Mouse (Mus musculus) MEL (cell line): ENCODE measurements around the gene Slit2. TPM values are rescaled to one million over a fixed set of nuclear protein-coding genes. Genes with fewer than 3 reads are reported as not detected.

Experiments
- DNase-seq: peaks from one replicate; pipeline ENCODE4 v3.0.0; 2011; ENCODE audit warnings: low read depth, low spot score
- H3K27ac ChIP-seq: 2 replicates; pipeline ENCODE4 v1.5.1; 2012; ENCODE audit warnings: low read depth, mild to moderate bottlenecking, control low read depth, low read length, moderate library complexity; ENCODE audit not compliant: control insufficient read depth
- H3K27me3 ChIP-seq, 2 experiments: fragments of 150-350 bp in 1 of 2; sonication (generic) in 1 of 2; 2 replicates each; pipeline ENCODE4 v1.6.1; 2012; ENCODE audit warnings: low read length in 2 of 2, mild to moderate bottlenecking in 2 of 2, improper control_type of control experiment in 1 of 2, moderate library complexity in 1 of 2; ENCODE audit not compliant: insufficient read depth in 2 of 2, control insufficient read depth in 1 of 2
- H3K36me3 ChIP-seq, 2 experiments: 2 replicates each; pipeline ENCODE4 v1.6.1; 2012 to 2014; ENCODE audit warnings: low read length in 2 of 2, improper control_type of control experiment in 1 of 2, inconsistent platforms in 1 of 2, mild to moderate bottlenecking in 1 of 2; ENCODE audit not compliant: insufficient read depth in 2 of 2, control insufficient read depth in 1 of 2
- H3K4me1 ChIP-seq, 2 experiments: fragments of 150-350 bp in 1 of 2; sonication (generic) in 1 of 2; 2 replicates each; pipeline ENCODE4 v1.6.1; 2012; ENCODE audit warnings: low read length in 2 of 2, improper control_type of control experiment in 1 of 2, mild to moderate bottlenecking in 1 of 2; ENCODE audit not compliant: insufficient read depth in 2 of 2, control insufficient read depth in 1 of 2
- H3K4me3 ChIP-seq, 2 experiments: fragments of 150-350 bp in 1 of 2; sonication (generic) in 1 of 2; 2 replicates each; pipeline ENCODE4 v1.5.1; 2012; ENCODE audit warnings: low read depth in 2 of 2, low read length in 2 of 2, mild to moderate bottlenecking in 2 of 2, moderate library complexity in 2 of 2, control low read depth in 1 of 2, improper control_type of control experiment in 1 of 2; ENCODE audit not compliant: control insufficient read depth in 1 of 2, insufficient read depth in 1 of 2
- H3K79me2 ChIP-seq: 2 replicates; pipeline ENCODE4 v1.6.1; 2012; ENCODE audit warnings: mild to moderate bottlenecking, low read length, moderate library complexity; ENCODE audit not compliant: control insufficient read depth, poor library complexity, insufficient read depth
- H3K9ac ChIP-seq: 2 replicates; pipeline ENCODE4 v1.6.1; 2012; ENCODE audit warnings: low read depth, mild to moderate bottlenecking, control low read depth, low read length, moderate library complexity; ENCODE audit not compliant: control insufficient read depth, poor library complexity, severe bottlenecking
- H3K9me3 ChIP-seq: fragments of 150-350 bp; sonication (generic); replicated peaks from 2 replicates; pipeline ENCODE4 v1.6.1; 2012; ENCODE audit warnings: mild to moderate bottlenecking, low read length, improper control_type of control experiment, moderate library complexity; ENCODE audit not compliant: insufficient read depth
- CHD1 ChIP-seq: IDR thresholded peaks from 2 replicates; pipeline ENCODE4 v1.6.1; 2012; ENCODE audit warnings: low read depth, mild to moderate bottlenecking, inconsistent platforms, low read length, improper control_type of control experiment
- CHD2 ChIP-seq: IDR thresholded peaks from 2 replicates; pipeline ENCODE4 v1.6.1; 2011; ENCODE audit warnings: low read length, improper control_type of control experiment
- ELF1 ChIP-seq: IDR thresholded peaks from 2 replicates; pipeline ENCODE4 v1.6.1; 2014; ENCODE audit warnings: low read depth, mild to moderate bottlenecking, inconsistent platforms, low read length, improper control_type of control experiment, moderate library complexity
- GABPA ChIP-seq: IDR thresholded peaks from 2 replicates; pipeline ENCODE4 v1.6.1; 2012; ENCODE audit warnings: low read depth, mild to moderate bottlenecking, inconsistent platforms, low read length, improper control_type of control experiment, moderate library complexity
- GATA1 ChIP-seq: IDR thresholded peaks from 2 replicates; pipeline ENCODE4 v1.6.1; 2011; ENCODE audit warnings: low read depth, low read length, improper control_type of control experiment
- HCFC1 ChIP-seq: IDR thresholded peaks from 2 replicates; pipeline ENCODE4 v1.6.1; 2012; ENCODE audit warnings: low read depth, mild to moderate bottlenecking, inconsistent platforms, low read length, improper control_type of control experiment, moderate library complexity
- JUND ChIP-seq: IDR thresholded peaks from 2 replicates; pipeline ENCODE4 v1.6.1; 2011; ENCODE audit warnings: low read depth, mild to moderate bottlenecking, improper control_type of control experiment, low read length
- MAFK ChIP-seq: IDR thresholded peaks from 2 replicates; pipeline ENCODE4 v1.6.1; 2011; ENCODE audit warnings: low read depth, mild to moderate bottlenecking, low read length, improper control_type of control experiment, borderline replicate concordance
- MAX ChIP-seq: IDR thresholded peaks from 2 replicates; pipeline ENCODE4 v1.6.1; 2011; ENCODE audit warnings: low read length, improper control_type of control experiment
- MXI1 ChIP-seq: IDR thresholded peaks from 2 replicates; pipeline ENCODE4 v1.6.1; 2011; ENCODE audit warnings: mild to moderate bottlenecking, low read depth, low read length, improper control_type of control experiment
- MYC ChIP-seq: IDR thresholded peaks from 2 replicates; pipeline ENCODE4 v1.6.1; 2011; ENCODE audit warnings: low read depth, mild to moderate bottlenecking, low read length, improper control_type of control experiment, moderate library complexity
- NELFE ChIP-seq: IDR thresholded peaks from 2 replicates; pipeline ENCODE4 v1.6.1; 2011; ENCODE audit warnings: low read depth, low read length, improper control_type of control experiment
- NRF1 ChIP-seq: IDR thresholded peaks from 2 replicates; pipeline ENCODE4 v1.6.1; 2014; ENCODE audit warnings: low read depth, mild to moderate bottlenecking, inconsistent platforms, low read length, improper control_type of control experiment, moderate library complexity; ENCODE audit not compliant: poor library complexity, insufficient read depth, severe bottlenecking
- SMC3 ChIP-seq: IDR thresholded peaks from 2 replicates; pipeline ENCODE4 v1.6.1; 2011; ENCODE audit warnings: low read depth, low read length, improper control_type of control experiment
- TBP ChIP-seq: IDR thresholded peaks from 2 replicates; pipeline ENCODE4 v1.8.0; 2011; ENCODE audit warnings: low read depth, low read length, improper control_type of control experiment
- UBTF ChIP-seq: IDR thresholded peaks from 2 replicates; pipeline ENCODE4 v1.6.1; 2012; ENCODE audit warnings: low read depth, mild to moderate bottlenecking, inconsistent platforms, low read length, improper control_type of control experiment, moderate library complexity, borderline replicate concordance; ENCODE audit not compliant: insufficient read depth
- USF1 ChIP-seq: IDR thresholded peaks from 2 replicates; pipeline ENCODE4 v1.6.1; 2014; ENCODE audit warnings: low read depth, mild to moderate bottlenecking, inconsistent platforms, low read length, improper control_type of control experiment, moderate library complexity
- ZC3H11A ChIP-seq: IDR thresholded peaks from 2 replicates; pipeline ENCODE4 v1.6.1; 2012; ENCODE audit warnings: low read depth, mild to moderate bottlenecking, inconsistent platforms, low read length, improper control_type of control experiment
- ZKSCAN1 ChIP-seq: IDR thresholded peaks from 2 replicates; pipeline ENCODE4 v1.6.1; 2012; ENCODE audit warnings: low read depth, mild to moderate bottlenecking, inconsistent platforms, low read length, improper control_type of control experiment, moderate library complexity
- ZMIZ1 ChIP-seq: IDR thresholded peaks from 2 replicates; pipeline ENCODE4 v1.6.1; 2012; ENCODE audit warnings: low read depth, mild to moderate bottlenecking, inconsistent platforms, low read length, improper control_type of control experiment, moderate library complexity
- ZNF384 ChIP-seq: IDR thresholded peaks from 2 replicates; pipeline ENCODE4 v1.6.1; 2012; ENCODE audit warnings: low read depth, mild to moderate bottlenecking, inconsistent platforms, low read length, improper control_type of control experiment
- polyA plus RNA-seq, 2 experiments: library from polyadenylated mRNA; stranded (reverse) in 1 of 2; unstranded in 1 of 2; fragments of >175 nt in 1 of 2; fragments of >200 nt in 1 of 2; gene quantifications; 2 replicates each; pipeline versions ENCODE4 v1.2.1 to v1.2.4; 2012; ENCODE audit warnings: low replicate concordance in 2 of 2, low read depth in 1 of 2; ENCODE audit not compliant: insufficient read length in 2 of 2, insufficient read depth in 1 of 2, missing spikeins in 1 of 2
- total RNA-seq: library from RNA; depleted of rRNA; stranded (reverse); fragments of 300-350 nt; gene quantifications from 2 replicates; pipeline ENCODE4 v1.2.3, GENCODE M21; 2012

The Slit2 gene
- total and polyA plus RNA-seq, 3 experiments: not detected

DNA sequence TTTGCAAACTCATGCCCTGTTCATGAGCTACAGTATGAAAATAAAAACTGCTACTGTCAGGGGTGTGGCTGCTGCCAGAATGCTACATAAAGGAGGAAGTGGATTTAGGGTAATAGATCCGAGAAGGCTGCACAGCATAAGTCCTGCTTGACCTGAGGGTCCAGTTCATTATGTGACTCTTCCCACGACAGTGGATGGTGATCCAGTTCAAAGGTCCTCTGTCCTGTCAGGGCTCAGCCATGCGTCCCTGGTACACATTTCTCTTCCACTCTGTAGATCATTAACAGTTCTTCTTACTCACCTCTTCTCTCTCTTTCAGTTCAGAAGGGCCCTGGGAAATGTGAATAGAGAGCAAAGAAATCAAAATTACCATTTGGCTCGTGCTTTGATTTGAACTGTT, 265.4 kb downstream of the Slit2 start:
- TF ChIP-seq MXI1 (no peak), USF1 (no peak), TBP (no peak), GABPA (no peak), ZKSCAN1 (no peak), GATA1 (no peak), ZC3H11A (no peak), CHD2 (no peak)
- Histone ChIP-seq H3K9ac (no peak overlapping the region), H3K79me2 (no peaks in the 10 kb centered on the region), H3K4me1 (no peaks in the 10 kb centered on the region), H3K27me3 (no peaks in the 10 kb centered on the region), H3K36me3 (no peaks in the 10 kb centered on the region), H3K27ac (no peak overlapping the region), H3K4me3 (no peak overlapping the region), H3K9me3 (no peaks in the 10 kb centered on the region)
- DNase-seq: no peak

DNA sequence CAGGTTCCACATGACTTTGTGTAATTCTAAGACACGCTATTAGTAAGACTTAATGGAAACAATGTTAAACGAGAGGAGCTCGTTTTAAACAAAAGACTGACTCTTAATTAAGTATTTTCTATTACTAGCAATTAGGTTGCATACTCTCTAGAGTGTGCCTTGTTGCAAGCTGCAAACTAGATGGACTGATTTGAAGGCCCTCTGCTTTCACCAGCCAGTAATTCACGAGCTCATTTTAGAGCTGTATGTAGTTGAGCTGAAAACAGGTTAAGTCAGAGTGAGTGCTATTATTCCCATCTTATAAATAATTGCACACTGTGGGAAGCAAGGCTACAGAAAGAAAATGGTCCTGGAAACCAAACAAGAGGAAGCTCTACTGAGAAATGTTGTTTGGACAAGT, 294.6 kb downstream of the Slit2 start:
- no peak for TF ChIP-seq SMC3
- TF ChIP-seq HCFC1: no peak
- no peak for TF ChIP-seq JUND
- TF ChIP-seq USF1: no peak
- TF ChIP-seq MAFK: no peak
- TF ChIP-seq NELFE: no peak
- TF ChIP-seq CHD1: no peak
- TF ChIP-seq MYC: no peak
- TF ChIP-seq, all 39 proteins: peak for 0
- H3K36me3 ChIP-seq: no peaks in the 10 kb centered on the region
- no peak overlapping the region for H3K9ac ChIP-seq
- H3K9me3 ChIP-seq: no peaks in the 10 kb centered on the region
- no peaks in the 10 kb centered on the region for H3K4me1 ChIP-seq
- no peak overlapping the region for H3K27ac ChIP-seq
- H3K79me2 ChIP-seq: no peaks in the 10 kb centered on the region
- H3K4me3 ChIP-seq: no peak overlapping the region
- no peak for DNase-seq
- H3K27me3 ChIP-seq: no peaks in the 10 kb centered on the region

DNA sequence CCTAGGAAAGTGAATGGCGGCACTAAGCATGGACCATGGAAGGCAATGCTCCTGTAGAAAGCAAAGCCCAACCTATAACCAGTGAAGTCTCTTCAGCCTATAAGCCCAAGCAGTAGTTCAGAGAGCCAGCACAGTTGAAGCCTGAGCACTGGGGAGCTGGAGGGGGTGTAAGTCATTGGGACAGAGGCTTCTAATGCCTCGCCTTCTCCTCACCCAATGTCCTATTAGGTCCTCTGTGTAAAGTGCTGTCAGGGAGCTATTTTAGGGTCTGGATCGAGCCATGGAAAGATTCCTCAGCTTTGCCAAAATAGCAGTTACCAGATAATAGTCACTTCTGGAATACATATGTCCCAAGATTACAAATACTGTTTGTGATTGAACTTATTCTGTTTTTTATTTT, 318.2 kb downstream of the Slit2 start:
- Histone ChIP-seq H3K4me3 (no peak overlapping the region), H3K79me2 (no peaks in the 10 kb centered on the region), H3K4me1 (no peaks in the 10 kb centered on the region), H3K27me3 (no peaks in the 10 kb centered on the region), H3K36me3 (no peaks in the 10 kb centered on the region), H3K9ac (no peak overlapping the region), H3K9me3 (no peaks in the 10 kb centered on the region), H3K27ac (no peak overlapping the region)
- TF ChIP-seq UBTF: no peak
- TF ChIP-seq USF1: no peak
- no peak for TF ChIP-seq ELF1
- no peak for TF ChIP-seq ZMIZ1
- no peak for TF ChIP-seq NRF1
- TF ChIP-seq ZNF384: no peak
- TF ChIP-seq SMC3: no peak
- TF ChIP-seq JUND: no peak
- no peak for TF ChIP-seq MAX
- no peak for DNase-seq
